Mouse (Mus musculus) forebrain, embryonic 16.5 days (tissue): ENCODE data around the gene Gzmd. TPM values are rescaled to one million over a fixed set of nuclear protein-coding genes. Genes with fewer than 3 reads are reported as not detected.
"Not testable (repeated sequence)": the region's sequence is repeated elsewhere in the genome, so short reads cannot be mapped to it uniquely, and the experiment has no call there.

Source experiments
- ATAC-seq: fragments of 200-750 bp; cut with Nextera tagmentation; 2 replicates; pipeline ENCODE4 v1.8.0; 2017; ENCODE audit warnings: mild to moderate bottlenecking, moderate library complexity
- H3K27ac ChIP-seq: fragments of 300-500 bp; sonication (generic); 2 replicates; pipeline ENCODE4 v1.5.1; 2014; ENCODE audit warnings: low read length, control low read depth
- H3K27me3 ChIP-seq: fragments of 300-500 bp; sonication (generic); replicated peaks from 2 replicates; pipeline ENCODE4 v1.6.1; 2014; ENCODE audit warnings: low read length; ENCODE audit not compliant: control insufficient read depth, insufficient read depth
- H3K36me3 ChIP-seq: fragments of 300-500 bp; sonication (generic); 2 replicates; pipeline ENCODE4 v1.6.1; 2014; ENCODE audit not compliant: control insufficient read depth, insufficient read depth
- H3K4me1 ChIP-seq: fragments of 300-500 bp; sonication (generic); replicated peaks from 2 replicates; pipeline ENCODE4 v1.6.1; 2014; ENCODE audit warnings: low read length; ENCODE audit not compliant: control insufficient read depth, insufficient read depth
- H3K4me2 ChIP-seq: fragments of 300-500 bp; sonication (generic); 2 replicates; pipeline ENCODE4 v1.6.1; 2014; ENCODE audit warnings: mild to moderate bottlenecking, low read length, control low read depth
- H3K4me3 ChIP-seq: fragments of 300-500 bp; sonication (generic); replicated peaks from 2 replicates; pipeline ENCODE4 v1.5.1; 2014; ENCODE audit warnings: mild to moderate bottlenecking, low read length, control low read depth
- H3K9ac ChIP-seq: fragments of 300-500 bp; sonication (generic); replicated peaks from 2 replicates; pipeline ENCODE4 v1.6.1; 2014; ENCODE audit warnings: low read depth, low read length, control low read depth
- H3K9me3 ChIP-seq: fragments of 300-500 bp; sonication (generic); 2 replicates; pipeline ENCODE4 v1.6.1; 2016; ENCODE audit warnings: low read length; ENCODE audit not compliant: control insufficient read depth
- WGBS: fragments of 180-500 bp; shearing (Covaris S2); extraction: QIAGEN DNeasy Blood & Tissue Kit; methylation state at CpG from one replicate; pipeline ENCODE4 v1.1.7; 2014; 5-methylcytosine and 5-hydroxymethylcytosine counted together
- polyA plus RNA-seq: library from polyadenylated mRNA; unstranded; fragments of >200 nt; fragmentation: Nextera tagmentation; extraction: Ambion mirVana; gene quantifications from 2 replicates; pipeline ENCODE4 v1.2.1, GENCODE M21; 2015

The Gzmd gene
- not detected in 2 replicates for polyA plus RNA-seq

DNA sequence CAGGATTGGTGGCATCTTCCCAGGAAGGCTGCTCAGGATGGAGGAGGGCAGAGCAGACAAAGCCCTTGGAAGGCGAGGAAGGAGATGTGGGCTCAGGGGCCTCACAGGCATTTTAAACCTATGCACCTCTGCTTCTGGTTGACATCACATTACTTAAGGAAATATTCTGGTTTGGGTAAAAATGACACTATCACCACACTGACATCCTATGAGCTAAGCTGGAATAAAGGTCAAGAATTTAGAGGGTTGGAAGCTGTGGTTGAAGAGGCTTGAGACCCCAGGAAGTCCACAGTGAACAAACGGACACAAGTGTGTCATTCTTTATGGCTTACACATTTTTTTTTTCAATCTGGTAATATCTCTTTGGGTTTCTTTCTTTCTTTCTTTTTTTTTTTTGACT is at the start of gene Gzmd:
TSS of gene Gzmd (minus strand) at position 101 of the 400 bp plus-strand sequence.
- not testable (repeated sequence) for H3K36me3 ChIP-seq, H3K9ac ChIP-seq, H3K9me3 ChIP-seq, ATAC-seq, H3K4me2 ChIP-seq, H3K4me3 ChIP-seq, H3K27ac ChIP-seq, H3K4me1 ChIP-seq, H3K27me3 ChIP-seq
- 82% methylated on average over 2 of the region's 2 CpGs for WGBS

DNA sequence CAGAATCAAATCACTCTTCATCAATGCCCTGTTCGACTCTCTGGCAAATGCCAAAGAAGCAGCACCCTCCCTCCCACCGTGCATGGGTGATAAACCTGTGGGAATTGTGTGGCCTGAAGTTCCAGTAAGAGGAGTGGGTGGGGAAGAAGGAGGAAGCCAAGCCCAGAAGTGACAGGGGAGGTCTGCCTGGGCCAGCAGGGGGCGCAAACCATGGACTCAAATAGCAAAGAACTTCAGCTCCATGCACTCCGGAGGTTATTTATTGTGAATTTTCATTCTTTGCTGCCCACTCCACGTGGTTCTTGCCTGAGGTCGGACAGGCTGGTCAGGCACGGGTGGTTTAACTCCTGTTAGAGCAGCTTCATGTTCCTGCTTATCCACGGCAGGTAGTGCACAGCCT is 45.2 kb upstream of the Gzmd start:
- not testable (repeated sequence) for ATAC-seq, H3K4me2 ChIP-seq, H3K4me3 ChIP-seq, H3K9me3 ChIP-seq, H3K36me3 ChIP-seq, H3K4me1 ChIP-seq, H3K27ac ChIP-seq, H3K27me3 ChIP-seq, H3K9ac ChIP-seq
- 22% methylated on average over 8 of the region's 8 CpGs for WGBS

DNA sequence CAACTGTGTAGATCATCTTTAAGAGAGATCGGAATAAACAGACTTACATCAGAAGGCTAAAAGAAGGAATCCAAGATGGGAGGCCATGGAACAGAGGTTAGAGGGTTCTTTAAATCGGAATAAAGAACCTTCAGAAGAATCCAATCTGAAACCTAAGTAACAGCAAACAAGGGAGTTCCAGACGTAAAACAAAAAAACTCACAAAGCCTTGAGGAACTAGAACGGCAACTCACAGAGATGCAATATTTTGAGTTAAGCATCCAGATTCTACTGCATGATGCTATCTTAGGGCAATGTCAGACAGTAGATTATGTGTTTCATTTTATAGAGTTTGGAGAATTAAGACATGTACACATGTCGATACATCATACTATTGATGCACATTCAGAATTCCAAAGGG is 42.1 kb upstream of the Gzmd start, which contains the start of gene Gzmn:
TSS of gene Gzmn (minus strand) at position 101 of the 400 bp plus-strand sequence.
- Histone ChIP-seq H3K4me1 (no peaks in the 10 kb centered on the region), H3K9me3 (no peaks in the 10 kb centered on the region), H3K36me3 (no peaks in the 10 kb centered on the region), H3K4me2 (no peak within 1 kb of the TSS), H3K27me3 (no peaks in the 10 kb centered on the region), H3K9ac (no peak within 1 kb of the TSS), H3K4me3 (no peak within 1 kb of the TSS), H3K27ac (no peak within 1 kb of the TSS)
- 92% methylated on average over 5 of the region's 5 CpGs for WGBS
- ATAC-seq: no peak

DNA sequence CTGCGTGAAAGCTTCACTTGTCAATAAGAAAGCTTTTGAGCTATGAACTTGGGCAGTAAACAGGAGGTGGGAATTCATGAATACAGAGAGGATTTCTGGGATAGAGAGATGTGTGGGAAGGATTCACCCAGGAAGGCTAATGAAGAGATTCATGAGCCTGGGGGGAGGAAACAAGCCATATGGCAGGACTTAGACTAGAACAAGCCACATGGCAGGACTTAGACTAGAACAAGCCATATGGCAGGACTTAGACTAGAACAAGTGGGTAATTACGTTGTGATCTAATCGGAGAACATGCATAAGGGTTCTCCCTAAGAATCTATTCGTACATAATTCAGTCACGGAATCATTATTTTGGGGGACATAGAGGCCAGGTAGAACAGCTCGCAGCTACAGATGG is 41.0 kb upstream of the Gzmd start:
- 93% methylated on average over 6 of the region's 6 CpGs for WGBS
- no peak for ATAC-seq
- Histone ChIP-seq H3K4me1 (no peaks in the 10 kb centered on the region), H3K27ac (no peak overlapping the region), H3K9ac (no peak overlapping the region), H3K27me3 (no peaks in the 10 kb centered on the region), H3K4me3 (no peak overlapping the region), H3K36me3 (no peaks in the 10 kb centered on the region), H3K4me2 (no peak overlapping the region), H3K9me3 (no peaks in the 10 kb centered on the region)

DNA sequence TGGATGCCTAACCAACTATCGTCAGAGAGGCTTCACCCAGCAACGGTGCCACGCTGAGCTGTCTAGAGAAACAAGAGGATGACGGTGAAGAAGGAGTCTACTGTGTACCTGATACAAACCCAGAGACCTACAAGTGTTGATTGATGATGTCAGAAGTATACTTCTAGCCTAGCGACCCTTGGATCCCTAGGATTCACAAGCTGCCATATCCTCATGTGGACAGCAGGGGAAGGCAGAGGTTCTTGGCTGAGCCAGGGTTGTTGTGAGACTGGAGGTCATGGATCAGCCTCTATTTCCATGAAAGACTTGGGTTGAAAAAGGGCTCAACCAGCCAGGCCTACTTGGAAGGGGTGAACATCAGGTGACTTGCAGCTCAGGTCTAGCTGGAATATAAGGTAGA is 40.3 kb upstream of the Gzmd start:
- no peak overlapping the region for H3K9ac ChIP-seq
- H3K36me3 ChIP-seq: no peaks in the 10 kb centered on the region
- no peak overlapping the region for H3K4me2 ChIP-seq
- H3K4me3 ChIP-seq: no peak overlapping the region
- no peak for ATAC-seq
- WGBS: 94% methylated on average over 5 of the region's 5 CpGs
- no peaks in the 10 kb centered on the region for H3K9me3 ChIP-seq
- H3K27me3 ChIP-seq: no peaks in the 10 kb centered on the region
- H3K4me1 ChIP-seq: no peaks in the 10 kb centered on the region
- H3K27ac ChIP-seq: no peak overlapping the region

DNA sequence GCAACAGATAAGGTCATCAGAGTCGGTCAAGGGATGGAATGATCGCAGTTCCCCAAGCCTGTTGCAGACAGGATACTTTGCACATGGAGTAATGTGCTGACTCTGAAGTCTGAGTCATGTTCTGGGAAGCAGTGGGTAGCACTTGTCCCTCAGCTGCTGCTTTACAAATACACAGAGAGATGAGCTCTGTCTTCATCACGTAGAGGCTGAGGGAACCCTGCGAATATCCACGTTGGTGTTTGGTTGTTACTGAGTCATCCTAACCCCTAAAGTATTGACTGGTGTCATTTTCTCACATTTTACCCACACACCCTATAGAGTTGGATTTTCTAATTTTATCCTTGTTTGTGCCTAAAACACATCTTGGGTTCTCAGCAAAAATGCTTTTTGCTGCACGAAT is 35.6 kb upstream of the Gzmd start:
- Histone ChIP-seq H3K27me3 (no peaks in the 10 kb centered on the region), H3K27ac (no peak overlapping the region), H3K4me2 (no peak overlapping the region), H3K4me1 (no peaks in the 10 kb centered on the region), H3K9ac (no peak overlapping the region), H3K36me3 (no peaks in the 10 kb centered on the region), H3K9me3 (no peaks in the 10 kb centered on the region), H3K4me3 (no peak overlapping the region)
- no peak for ATAC-seq
- 86% methylated on average over 6 of the region's 6 CpGs for WGBS

DNA sequence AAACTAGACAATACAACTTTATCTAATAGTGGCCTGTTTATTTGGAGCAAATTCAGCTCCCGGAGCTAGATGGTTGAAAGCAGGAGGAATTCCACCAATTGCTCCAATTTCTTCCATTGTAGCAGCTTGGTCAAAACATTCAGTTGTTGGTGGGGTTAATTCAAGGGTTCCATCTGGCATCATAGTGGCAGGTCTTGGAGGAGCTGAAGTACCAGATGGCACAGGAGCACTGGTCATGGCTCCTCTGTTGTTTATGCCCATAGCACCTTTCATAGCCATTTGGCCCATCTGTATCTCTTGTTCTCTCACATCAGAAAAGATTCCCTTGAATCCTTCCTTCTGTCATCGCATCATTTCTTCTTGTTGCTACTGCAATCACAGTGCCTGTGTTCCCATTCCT is 29.7 kb upstream of the Gzmd start:
- Histone ChIP-seq H3K4me3 (no peak overlapping the region), H3K4me2 (no peak overlapping the region), H3K9ac (no peak overlapping the region), H3K4me1 (no peaks in the 10 kb centered on the region), H3K36me3 (no peaks in the 10 kb centered on the region), H3K9me3 (no peaks in the 10 kb centered on the region), H3K27ac (no peak overlapping the region), H3K27me3 (no peaks in the 10 kb centered on the region)
- no peak for ATAC-seq
- WGBS: 86% methylated on average over 2 of the region's 2 CpGs

DNA sequence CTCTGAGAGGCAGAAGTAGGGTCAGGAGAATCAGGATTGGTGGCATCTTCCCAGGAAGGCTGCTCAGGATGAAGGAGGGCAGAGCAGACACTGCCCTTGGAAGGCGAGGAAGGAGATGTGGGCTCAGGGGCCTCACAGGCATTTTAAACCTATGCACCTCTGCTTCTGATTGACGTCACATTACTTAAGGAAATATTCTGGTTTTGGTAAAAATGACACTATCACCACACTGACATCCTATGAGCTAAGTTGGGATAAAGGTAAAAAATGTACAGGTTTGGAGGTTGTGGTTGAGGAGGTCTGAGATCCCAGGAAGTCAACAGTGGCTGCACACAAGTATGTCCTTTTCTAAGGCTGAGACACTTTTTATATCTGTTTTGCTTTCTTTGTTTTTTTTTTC is 27.1 kb upstream of the Gzmd start, which contains the start of gene Gzmg:
TSS of gene Gzmg (minus strand) at position 101 of the 400 bp plus-strand sequence.
- WGBS: 95% methylated on average over 2 of the region's 2 CpGs
- ATAC-seq, H3K9me3 ChIP-seq, H3K27ac ChIP-seq, H3K4me3 ChIP-seq, H3K4me1 ChIP-seq, H3K36me3 ChIP-seq, H3K4me2 ChIP-seq, H3K9ac ChIP-seq, H3K27me3 ChIP-seq: not testable (repeated sequence)

DNA sequence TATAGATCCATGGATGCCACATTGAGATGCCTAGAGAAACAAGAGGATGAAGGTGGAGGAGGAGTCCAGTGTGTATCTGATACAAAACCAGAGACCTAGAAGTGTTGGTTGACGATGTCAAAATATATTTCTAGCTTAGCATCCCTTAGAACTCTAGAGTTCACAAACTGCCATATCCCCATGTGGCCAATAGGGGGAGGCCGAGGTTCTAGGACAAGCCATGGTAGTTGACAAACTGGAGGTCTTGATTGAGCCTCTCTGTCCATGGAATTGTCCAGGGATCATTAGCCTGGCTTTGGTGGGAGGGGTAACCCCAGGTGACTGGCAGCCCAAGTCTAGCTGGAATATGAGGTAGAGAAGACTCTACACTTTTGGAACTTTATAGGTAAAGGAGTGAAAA is 22.9 kb upstream of the Gzmd start:
- no peaks in the 10 kb centered on the region for H3K9me3 ChIP-seq
- H3K36me3 ChIP-seq: no peaks in the 10 kb centered on the region
- 61% methylated on average over 2 of the region's 2 CpGs for WGBS
- H3K4me2 ChIP-seq: no peak overlapping the region
- ATAC-seq: no peak
- no peak overlapping the region for H3K27ac ChIP-seq
- no peaks in the 10 kb centered on the region for H3K27me3 ChIP-seq
- H3K4me1 ChIP-seq: no peaks in the 10 kb centered on the region
- no peak overlapping the region for H3K9ac ChIP-seq
- H3K4me3 ChIP-seq: no peak overlapping the region

DNA sequence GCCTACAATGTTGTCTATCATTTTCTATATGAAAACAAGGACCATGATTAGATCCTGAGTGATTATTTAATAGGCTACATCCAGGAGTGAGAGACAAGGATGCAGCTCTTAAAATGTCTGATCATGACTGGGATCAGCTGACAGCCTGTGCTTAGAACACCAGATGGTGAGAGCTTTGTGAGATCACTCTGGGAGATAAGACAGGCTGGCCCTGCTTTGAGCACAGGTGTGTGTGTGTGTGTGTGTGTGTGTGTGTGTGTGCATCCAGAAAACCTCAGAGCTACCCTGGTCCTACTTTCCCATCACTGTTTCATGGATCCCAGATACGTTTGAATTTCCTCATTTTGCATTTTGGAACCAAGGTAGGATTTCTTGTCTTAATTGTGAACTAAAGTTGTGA is 1.3 kb upstream of the Gzmd start:
- ATAC-seq, H3K4me1 ChIP-seq, H3K36me3 ChIP-seq, H3K4me2 ChIP-seq, H3K9ac ChIP-seq, H3K9me3 ChIP-seq, H3K27me3 ChIP-seq, H3K27ac ChIP-seq, H3K4me3 ChIP-seq: not testable (repeated sequence)
- 78% methylated on average over 1 of the region's 1 CpGs for WGBS
